33 mouse cellular contexts compared by ENCODE assay signal in genomic region chr8:13216386-13216785, GRCm38 (mm10). TPM values are rescaled to one million over a fixed set of nuclear protein-coding genes. Genes with fewer than 3 reads are reported as not detected.
DNase-seq lines count a peak whose midpoint lies in the region; ATAC-seq and TF ChIP-seq lines count a peak whose summit lies in the region.
"Had no signal": no experiment of that assay in that cellular context is flagged by ENCODE, and none has a peak within 500 bp of the region (broad histone marks: within the 10 kb centered on the region; RNA-seq: fewer than 3 reads in every experiment).

No protein-coding gene starts in this region.

- no peak for ATAC-seq in heart, embryonic 15.5 days (replicated peaks; ENCODE audit: insufficient number of reproducible peaks, insufficient read depth, low FRiP score, low read depth)
- ATAC-seq in liver, embryonic 16.5 days (ENCODE audit: low read depth) = peak; percentile 42; the same call in 1 of the 2 replicates
- no peak for ATAC-seq in liver, embryonic 12.5 days
- 0 out of 2 replicates have a peak, but pooled peaks have one; percentile 31 for ATAC-seq in stomach, postnatal 0 days (ENCODE audit: low FRiP score, low TSS enrichment)
- ATAC-seq: CD4-positive, CD25-positive, alpha-beta regulatory T cell, adult 4 months; forebrain, postnatal 0 days; midbrain, embryonic 16.5 days had no signal

- no peak for TF ChIP-seq CTCF in stomach, postnatal 0 days (IDR thresholded peaks at IDR 0.05; ENCODE audit: low read depth)

- peaks cover 30% of the 10 kb centered on the region for H3K4me1 ChIP-seq in heart, embryonic 10.5 days
- H3K4me1 ChIP-seq in heart, embryonic 15.5 days (replicated peaks) = peaks cover 28% of the 10 kb centered on the region
- H3K4me1 ChIP-seq in liver, embryonic 16.5 days (ENCODE audit: control insufficient read depth, low read depth, low read length) = peaks cover 9% of the 10 kb centered on the region
- peaks cover 23% of the 10 kb centered on the region for H3K4me1 ChIP-seq in liver, embryonic 12.5 days
- H3K4me1 ChIP-seq in stomach, postnatal 0 days (replicated peaks; ENCODE audit: control insufficient read depth, insufficient read depth) = no peaks in the 10 kb centered on the region

- DNase-seq in heart, embryonic 10.5 days (ENCODE audit: low spot score) = no peak
- DNase-seq in heart, postnatal 36 days = no peak
- no peak for DNase-seq in heart, postnatal 14 days
- DNase-seq in stomach, postnatal 0 days (ENCODE audit: low spot score) = peak; percentile 36
- DNase-seq: adrenal gland, postnatal 25 days; cerebellum, adult 18-20 months; cerebellum, postnatal 10 days; forebrain, postnatal 0 days; gastrocnemius, postnatal 14 days; kidney, adult 18-20 months; kidney, postnatal 25 days; right cerebral cortex, adult 18-20 months; spleen, adult 18-20 months; thymus, adult 2 months; thymus, postnatal 36 days had no signal

- 70% methylated on average over 8 of the region's 8 CpGs for WGBS in heart, embryonic 10.5 days
- WGBS in heart, embryonic 15.5 days = 68% methylated on average over 8 of the region's 8 CpGs
- 63% methylated on average over 8 of the region's 8 CpGs for WGBS in liver, embryonic 16.5 days (ENCODE audit: insufficient replicate concordance)
- WGBS in liver, embryonic 12.5 days (ENCODE audit: insufficient replicate concordance) = 71% methylated on average over 8 of the region's 8 CpGs
- WGBS in stomach, postnatal 0 days = 48% methylated on average over 8 of the region's 8 CpGs

- H3K36me3 ChIP-seq in heart, embryonic 10.5 days = peaks cover 10% of the 10 kb centered on the region; the same call in 1 of the 2 replicates
- no peaks in the 10 kb centered on the region; the same call in 1 of the 2 replicates for H3K36me3 ChIP-seq in heart, embryonic 15.5 days
- H3K36me3 ChIP-seq in liver, embryonic 16.5 days (ENCODE audit: control insufficient read depth, insufficient read depth) = no peaks in the 10 kb centered on the region
- no peaks in the 10 kb centered on the region for H3K36me3 ChIP-seq in liver, embryonic 12.5 days
- no peaks in the 10 kb centered on the region for H3K36me3 ChIP-seq in stomach, postnatal 0 days (ENCODE audit: control insufficient read depth, insufficient read depth, low read length)
- H3K36me3 ChIP-seq: embryonic facial prominence, embryonic 15.5 days; forebrain, embryonic 12.5 days; kidney, embryonic 15.5 days; limb, embryonic 13.5 days; liver, embryonic 15.5 days; neural tube, embryonic 12.5 days had no signal

- H3K27me3 ChIP-seq in heart, embryonic 10.5 days (ENCODE audit: insufficient read depth, poor library complexity, severe bottlenecking) = no peaks in the 10 kb centered on the region
- no peaks in the 10 kb centered on the region for H3K27me3 ChIP-seq in heart, embryonic 15.5 days
- no peaks in the 10 kb centered on the region for H3K27me3 ChIP-seq in liver, embryonic 16.5 days (ENCODE audit: control insufficient read depth, insufficient read depth, low read depth, low read length)
- H3K27me3 ChIP-seq in liver, embryonic 12.5 days (replicated peaks) = peaks cover 12% of the 10 kb centered on the region
- no peaks in the 10 kb centered on the region for H3K27me3 ChIP-seq in stomach, postnatal 0 days (ENCODE audit: control insufficient read depth, insufficient read depth, low read length)
- H3K27me3 ChIP-seq: embryonic facial prominence, embryonic 15.5 days; kidney, embryonic 15.5 days; limb, embryonic 13.5 days; neural tube, embryonic 12.5 days had no signal

- peak overlapping the region; percentile 62 for H3K27ac ChIP-seq in heart, embryonic 10.5 days
- peak overlapping the region; percentile 61 for H3K27ac ChIP-seq in heart, embryonic 15.5 days
- no peak overlapping the region for H3K27ac ChIP-seq in liver, embryonic 16.5 days (ENCODE audit: low read length)
- H3K27ac ChIP-seq in liver, embryonic 12.5 days = no peak overlapping the region
- H3K27ac ChIP-seq in stomach, postnatal 0 days (replicated peaks) = no peak overlapping the region
- H3K27ac ChIP-seq: embryonic facial prominence, embryonic 15.5 days; forebrain, embryonic 12.5 days; hindbrain, embryonic 14.5 days; kidney, embryonic 15.5 days; limb, embryonic 13.5 days; liver, embryonic 15.5 days; macrophage; neural tube, embryonic 12.5 days had no signal

- intact Hi-C loops in heart, postnatal 36 days (cut with DNase I) = loop anchor here (5.0 kb wide), 1 partner anchor 239 kb away; no protein-coding TSS in a partner anchor
- intact Hi-C loops in heart, postnatal 14 days (cut with DNase I) = no loop called here

- H3K4me2 ChIP-seq in heart, embryonic 15.5 days = no peak overlapping the region
- H3K4me2 ChIP-seq in liver, embryonic 16.5 days (ENCODE audit: low read depth, low read length) = no peak overlapping the region
- no peak overlapping the region for H3K4me2 ChIP-seq in liver, embryonic 12.5 days
- H3K4me2 ChIP-seq in stomach, postnatal 0 days (replicated peaks; ENCODE audit: low read depth) = no peak overlapping the region
- H3K4me2 ChIP-seq: embryonic facial prominence, embryonic 15.5 days; forebrain, embryonic 12.5 days; hindbrain, embryonic 14.5 days; kidney, embryonic 15.5 days; limb, embryonic 13.5 days; liver, embryonic 15.5 days; neural tube, embryonic 12.5 days had no signal

- no peak overlapping the region for H3K9ac ChIP-seq in heart, embryonic 15.5 days
- H3K9ac ChIP-seq in liver, embryonic 16.5 days (ENCODE audit: low read depth, low read length) = no peak overlapping the region
- no peak overlapping the region for H3K9ac ChIP-seq in liver, embryonic 12.5 days
- no peak overlapping the region for H3K9ac ChIP-seq in stomach, postnatal 0 days (ENCODE audit: low read length)
- H3K9ac ChIP-seq: embryonic facial prominence, embryonic 15.5 days; forebrain, embryonic 12.5 days; forebrain, postnatal 0 days; hindbrain, embryonic 14.5 days; kidney, embryonic 15.5 days; limb, embryonic 13.5 days; liver, embryonic 15.5 days; neural tube, embryonic 12.5 days had no signal

- TF ChIP-seq EP300 in stomach, postnatal 0 days (optimal IDR thresholded peaks at IDR 0.05) = no peak

- no peaks in the 10 kb centered on the region for H3K9me3 ChIP-seq in heart, embryonic 10.5 days
- no peaks in the 10 kb centered on the region for H3K9me3 ChIP-seq in heart, embryonic 15.5 days (replicated peaks)
- no peaks in the 10 kb centered on the region for H3K9me3 ChIP-seq in liver, embryonic 16.5 days (replicated peaks; ENCODE audit: control insufficient read depth, low read length)
- H3K9me3 ChIP-seq in liver, embryonic 12.5 days (replicated peaks) = no peaks in the 10 kb centered on the region
- no peaks in the 10 kb centered on the region for H3K9me3 ChIP-seq in stomach, postnatal 0 days (ENCODE audit: control insufficient read depth, low read length)
- H3K9me3 ChIP-seq: embryonic facial prominence, embryonic 15.5 days; forebrain, embryonic 12.5 days; kidney, embryonic 15.5 days; limb, embryonic 13.5 days; liver, embryonic 15.5 days; neural tube, embryonic 12.5 days had no signal

- no peak overlapping the region for H3K4me3 ChIP-seq in heart, embryonic 10.5 days
- H3K4me3 ChIP-seq in heart, embryonic 15.5 days = no peak overlapping the region
- no peak overlapping the region for H3K4me3 ChIP-seq in liver, embryonic 16.5 days (ENCODE audit: low read depth, low read length)
- H3K4me3 ChIP-seq in liver, embryonic 12.5 days = no peak overlapping the region
- no peak overlapping the region for H3K4me3 ChIP-seq in stomach, postnatal 0 days (ENCODE audit: low read depth, low read length)
- H3K4me3 ChIP-seq: embryonic facial prominence, embryonic 15.5 days; forebrain, embryonic 12.5 days; kidney, embryonic 15.5 days; limb, embryonic 13.5 days; liver, embryonic 15.5 days; myocyte; neural tube, embryonic 12.5 days had no signal

RNA-seq across cellular contexts. Expression of gene Grtp1, which starts 16.0 kb away (rescaled TPM):
- 30.5 and 34.0 TPM in 2 replicates for polyA plus RNA-seq in heart, embryonic 10.5 days (2016; fragmentation: Nextera tagmentation; extraction: Ambion mirVana)
- total RNA-seq in heart, postnatal 36 days (2021) = 1 to 10 TPM; 4.8 to 4.9 TPM
- polyA plus RNA-seq in heart, embryonic 15.5 days (2015; fragmentation: Nextera tagmentation; extraction: Ambion mirVana) = 12.5 and 13.6 TPM in 2 replicates
- total RNA-seq in heart, postnatal 14 days (2021) = 1 to 10 TPM; 2.8 to 2.9 TPM
- polyA plus RNA-seq in liver, embryonic 16.5 days (2015; fragmentation: Nextera tagmentation; extraction: Ambion mirVana) = 6.8 and 8.8 TPM in 2 replicates
- 13.8 and 14.0 TPM in 2 replicates for polyA plus RNA-seq in liver, embryonic 12.5 days (2016; fragmentation: Nextera tagmentation; extraction: Ambion mirVana)
- polyA plus RNA-seq in stomach, postnatal 0 days (2015; fragmentation: Nextera tagmentation; extraction: Ambion mirVana) = 30.6 and 31.8 TPM in 2 replicates
- total RNA-seq: granulocyte monocyte progenitor cell, adult 5-6 weeks had no signal

RNA-seq across cellular contexts. Expression of gene Adprhl1, which starts 37.6 kb away (rescaled TPM):
- polyA plus RNA-seq in heart, embryonic 10.5 days (2016; fragmentation: Nextera tagmentation; extraction: Ambion mirVana) = 49.3 and 117 TPM in 2 replicates
- total RNA-seq in heart, postnatal 36 days (2021) = 100 to 1,000 TPM; 573 to 582 TPM
- polyA plus RNA-seq in heart, embryonic 15.5 days (2015; fragmentation: Nextera tagmentation; extraction: Ambion mirVana) = 188 and 216 TPM in 2 replicates
- total RNA-seq in heart, postnatal 14 days (2021) = 100 to 1,000 TPM; 380 to 433 TPM
- polyA plus RNA-seq in liver, embryonic 16.5 days (2015; fragmentation: Nextera tagmentation; extraction: Ambion mirVana) = 0.34 and 0.77 TPM in 2 replicates
- polyA plus RNA-seq in liver, embryonic 12.5 days (2016; fragmentation: Nextera tagmentation; extraction: Ambion mirVana) = not detected in 2 replicates
- 0.42 and 0.50 TPM in 2 replicates for polyA plus RNA-seq in stomach, postnatal 0 days (2015; fragmentation: Nextera tagmentation; extraction: Ambion mirVana)
- total RNA-seq: common myeloid progenitor, adult 5-6 weeks; granulocyte monocyte progenitor cell, adult 5-6 weeks; hematopoietic stem cell, adult 5-6 weeks; megakaryocyte-erythroid progenitor cell, adult 5-6 weeks had no signal
- polyA plus RNA-seq: forebrain, embryonic 12.5 days; forebrain, postnatal 0 days; hindbrain, embryonic 14.5 days had no signal

RNA-seq across cellular contexts. Expression of gene Lamp1, which starts 57.4 kb away (rescaled TPM):
- 290 and 334 TPM in 2 replicates for polyA plus RNA-seq in heart, embryonic 10.5 days (2016; fragmentation: Nextera tagmentation; extraction: Ambion mirVana)
- 100 to 1,000 TPM; 403 to 406 TPM for total RNA-seq in heart, postnatal 36 days (2021)
- polyA plus RNA-seq in heart, embryonic 15.5 days (2015; fragmentation: Nextera tagmentation; extraction: Ambion mirVana) = 285 and 316 TPM in 2 replicates
- 100 to 1,000 TPM; 328 to 332 TPM for total RNA-seq in heart, postnatal 14 days (2021)
- polyA plus RNA-seq in liver, embryonic 16.5 days (2015; fragmentation: Nextera tagmentation; extraction: Ambion mirVana) = 181 and 197 TPM in 2 replicates
- polyA plus RNA-seq in liver, embryonic 12.5 days (2016; fragmentation: Nextera tagmentation; extraction: Ambion mirVana) = 199 and 203 TPM in 2 replicates
- 260 and 278 TPM in 2 replicates for polyA plus RNA-seq in stomach, postnatal 0 days (2015; fragmentation: Nextera tagmentation; extraction: Ambion mirVana)

Comparison
In these comparisons a context has a peak if more than half of its experiments do, and no peak if none do; other contexts are left out.
1. ATAC-seq: peak in liver, embryonic 16.5 days (single experiment) and stomach, postnatal 0 days (single experiment); none in heart, embryonic 15.5 days (single experiment) and liver, embryonic 12.5 days (single experiment).
2. H3K27ac ChIP-seq: peak in heart, embryonic 10.5 days (single experiment) and heart, embryonic 15.5 days (single experiment); none in liver, embryonic 16.5 days (single experiment), liver, embryonic 12.5 days (single experiment) and stomach, postnatal 0 days (single experiment).
3. RNA of gene Adprhl1, which starts 37.6 kb away (polyA plus RNA-seq): 188 to 216 TPM in heart, embryonic 15.5 days and 49.3 to 117 TPM in heart, embryonic 10.5 days; 0.34 to 0.77 TPM in liver, embryonic 16.5 days, 0.42 to 0.50 TPM in stomach, postnatal 0 days and not detected in liver, embryonic 12.5 days; every median in the first group is over 10 times any median in the second.